Mouse (Mus musculus): ENCODE results near the gene Nfyc. TPM values are rescaled to one million over a fixed set of nuclear protein-coding genes. Genes with fewer than 3 reads are reported as not detected.
A peak's percentile ranks its signal among the peaks of the same experiment; 100 is the strongest.

Nfyc gene
- polyA plus RNA-seq, 1 experiment from 2014 or later, result 32.0 TPM

DNA sequence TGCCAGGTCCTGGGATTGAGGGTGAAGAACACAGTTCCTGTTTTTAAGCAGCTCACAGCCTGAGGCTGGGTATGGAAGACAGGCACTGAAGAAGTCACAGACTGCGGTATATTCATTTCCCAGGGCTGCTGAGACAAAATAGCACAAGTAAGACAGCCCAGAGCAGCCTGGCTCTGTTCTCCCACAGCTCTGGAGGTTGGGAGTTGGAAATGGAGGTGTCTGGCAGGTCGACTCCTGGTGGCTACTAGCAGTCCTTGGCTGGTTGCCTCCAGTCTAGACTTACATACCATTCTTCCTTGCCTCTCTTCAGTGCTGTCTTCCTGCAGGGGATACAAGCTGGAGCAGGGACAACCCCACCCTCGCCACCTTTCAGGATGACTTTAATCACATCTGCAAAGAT, 37.6 kb upstream of the Nfyc start:
- no peak for ATAC-seq
- Histone ChIP-seq H3K4me3 (ENCODE audit: low read depth, low read length) (no peak overlapping the region), H3K4me2 (ENCODE audit: low read depth, low read length) (no peak overlapping the region), H3K4me1 (ENCODE audit: insufficient read depth) (no peaks in the 10 kb centered on the region), H3K9ac (replicated peaks) (no peak overlapping the region), H3K27ac (ENCODE audit: low read depth) (no peak overlapping the region), H3K9me3 (ENCODE audit: low read length) (no peaks in the 10 kb centered on the region), H3K27me3 (ENCODE audit: insufficient read depth, low read length) (no peaks in the 10 kb centered on the region), H3K36me3 (replicated peaks; ENCODE audit: insufficient read depth, low read length) (no peaks in the 10 kb centered on the region)
- DNase-seq, result no peak
- 49% methylated on average over 3 of the region's 3 CpGs for WGBS (ENCODE audit: insufficient replicate concordance)
- TF ChIP-seq EP300 (IDR thresholded peaks at IDR 0.05; ENCODE audit: low read depth) (no peak), CTCF (IDR thresholded peaks at IDR 0.05; ENCODE audit: low read depth) (no peak)

DNA sequence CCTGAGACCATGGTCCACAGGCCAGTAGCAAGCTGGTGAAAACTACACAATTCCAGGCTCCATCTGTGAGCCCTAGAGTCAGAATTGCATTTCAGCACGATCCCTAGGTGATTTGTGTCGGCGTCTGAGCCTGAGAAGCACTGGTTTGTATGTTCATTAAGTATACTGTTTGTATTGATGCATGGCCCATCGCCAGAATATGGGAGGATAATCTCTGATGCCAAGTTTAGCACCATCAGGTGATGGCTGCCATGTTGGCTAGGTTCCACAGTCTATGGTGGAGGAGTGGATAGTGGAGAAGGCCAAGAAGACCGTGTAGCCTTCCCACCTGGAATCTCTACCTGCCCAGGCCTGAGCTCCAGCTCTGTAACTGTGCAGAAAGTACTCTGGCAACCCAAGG, 36.9 kb upstream of the Nfyc start:
- Histone ChIP-seq H3K4me2 (ENCODE audit: low read depth, low read length) (no peak overlapping the region), H3K9ac (replicated peaks) (no peak overlapping the region), H3K27me3 (ENCODE audit: insufficient read depth, low read length) (no peaks in the 10 kb centered on the region), H3K27ac (ENCODE audit: low read depth) (no peak overlapping the region), H3K36me3 (replicated peaks; ENCODE audit: insufficient read depth, low read length) (no peaks in the 10 kb centered on the region), H3K4me1 (ENCODE audit: insufficient read depth) (no peaks in the 10 kb centered on the region), H3K4me3 (ENCODE audit: low read depth, low read length) (no peak overlapping the region), H3K9me3 (ENCODE audit: low read length) (no peaks in the 10 kb centered on the region)
- no peak for DNase-seq
- ATAC-seq, result no peak
- 69% methylated on average over 5 of the region's 5 CpGs for WGBS (ENCODE audit: insufficient replicate concordance)
- TF ChIP-seq CTCF (IDR thresholded peaks at IDR 0.05; ENCODE audit: low read depth) (no peak), EP300 (IDR thresholded peaks at IDR 0.05; ENCODE audit: low read depth) (no peak)

DNA sequence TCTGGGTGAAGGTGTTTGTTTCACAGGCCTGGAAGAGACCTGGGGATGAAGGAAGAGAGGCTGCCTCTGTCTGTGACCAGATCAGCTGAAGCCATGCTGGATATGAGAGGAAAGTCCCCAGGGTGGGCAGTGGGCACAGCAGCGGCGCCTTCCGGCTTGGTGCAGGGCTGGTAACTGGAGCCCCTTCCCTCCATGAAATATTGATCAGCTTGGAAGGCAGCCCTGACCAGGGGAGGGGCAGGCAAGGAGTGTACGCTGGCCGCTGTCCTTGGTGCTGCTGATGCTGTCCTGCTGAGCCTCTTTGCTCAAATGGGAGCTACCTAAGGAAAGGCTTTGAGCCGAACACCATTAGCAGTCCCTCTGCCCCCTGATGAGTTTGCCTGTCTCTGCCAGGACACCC, 34.8 kb upstream of the Nfyc start:
- WGBS (ENCODE audit: insufficient replicate concordance), result 9% methylated on average over 6 of the region's 6 CpGs
- Histone ChIP-seq H3K4me2 (ENCODE audit: low read depth, low read length) (no peak overlapping the region), H3K27ac (ENCODE audit: low read depth) (no peak overlapping the region), H3K9ac (replicated peaks) (no peak overlapping the region), H3K4me1 (ENCODE audit: insufficient read depth) (no peaks in the 10 kb centered on the region), H3K9me3 (ENCODE audit: low read length) (no peaks in the 10 kb centered on the region), H3K27me3 (ENCODE audit: insufficient read depth, low read length) (no peaks in the 10 kb centered on the region), H3K4me3 (ENCODE audit: low read depth, low read length) (no peak overlapping the region), H3K36me3 (replicated peaks; ENCODE audit: insufficient read depth, low read length) (no peaks in the 10 kb centered on the region)
- DNase-seq, result peak; percentile 66
- TF ChIP-seq CTCF (IDR thresholded peaks at IDR 0.05; ENCODE audit: low read depth) (no peak), EP300 (IDR thresholded peaks at IDR 0.05; ENCODE audit: low read depth) (no peak)
- 0 out of 2 replicates have a peak, but pooled peaks have one; percentile 29 for ATAC-seq

DNA sequence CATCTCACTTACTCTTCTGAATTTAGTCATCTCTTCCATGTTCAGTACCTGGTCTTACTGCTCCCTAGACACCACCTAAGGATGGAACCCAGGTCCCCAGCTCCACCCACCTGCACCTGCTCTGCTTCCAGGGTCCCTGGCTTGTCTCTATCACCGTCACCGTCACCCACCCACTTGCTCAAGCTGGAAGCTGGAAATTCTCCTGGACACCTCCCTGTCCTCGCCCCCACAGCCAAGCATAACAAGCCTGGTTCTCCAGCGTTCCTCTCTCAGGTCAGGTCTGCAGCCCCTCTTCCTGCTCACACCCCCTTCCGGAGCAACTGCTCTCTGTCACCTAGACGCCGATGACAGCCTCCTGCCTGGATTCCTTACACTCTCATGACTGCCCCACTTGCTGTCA, 28.5 kb upstream of the Nfyc start:
- DNase-seq (no peak), ATAC-seq (no peak)
- Histone ChIP-seq H3K9me3 (ENCODE audit: low read length) (no peaks in the 10 kb centered on the region), H3K4me1 (ENCODE audit: insufficient read depth) (no peaks in the 10 kb centered on the region), H3K27me3 (ENCODE audit: insufficient read depth, low read length) (peaks cover 27% of the 10 kb centered on the region), H3K27ac (ENCODE audit: low read depth) (no peak overlapping the region), H3K4me3 (ENCODE audit: low read depth, low read length) (no peak overlapping the region), H3K9ac (replicated peaks) (no peak overlapping the region), H3K36me3 (replicated peaks; ENCODE audit: insufficient read depth, low read length) (no peaks in the 10 kb centered on the region), H3K4me2 (ENCODE audit: low read depth, low read length) (no peak overlapping the region)
- WGBS (ENCODE audit: insufficient replicate concordance), result 57% methylated on average over 7 of the region's 7 CpGs
- TF ChIP-seq CTCF (IDR thresholded peaks at IDR 0.05; ENCODE audit: low read depth), result no peak
- no peak for TF ChIP-seq EP300 (IDR thresholded peaks at IDR 0.05; ENCODE audit: low read depth)

- Histone ChIP-seq H3K9ac (replicated peaks) (no peak overlapping the region), H3K27me3 (ENCODE audit: insufficient read depth, low read length) (peaks cover 38% of the 10 kb centered on the region), H3K4me3 (ENCODE audit: low read depth, low read length) (no peak overlapping the region), H3K27ac (ENCODE audit: low read depth) (no peak overlapping the region), H3K4me1 (ENCODE audit: insufficient read depth) (no peaks in the 10 kb centered on the region), H3K9me3 (ENCODE audit: low read length) (no peaks in the 10 kb centered on the region), H3K4me2 (ENCODE audit: low read depth, low read length) (no peak overlapping the region), H3K36me3 (replicated peaks; ENCODE audit: insufficient read depth, low read length) (no peaks in the 10 kb centered on the region)
- DNase-seq (no peak), ATAC-seq (no peak)
- WGBS (ENCODE audit: insufficient replicate concordance), result 52% methylated on average over 5 of the region's 5 CpGs
- TF ChIP-seq CTCF (IDR thresholded peaks at IDR 0.05; ENCODE audit: low read depth), result no peak
- TF ChIP-seq EP300 (IDR thresholded peaks at IDR 0.05; ENCODE audit: low read depth), result no peak
Measured at GRCm38 (mm10) chr4:120856376-120856775, 25.0 kb upstream of the Nfyc start.

DNA sequence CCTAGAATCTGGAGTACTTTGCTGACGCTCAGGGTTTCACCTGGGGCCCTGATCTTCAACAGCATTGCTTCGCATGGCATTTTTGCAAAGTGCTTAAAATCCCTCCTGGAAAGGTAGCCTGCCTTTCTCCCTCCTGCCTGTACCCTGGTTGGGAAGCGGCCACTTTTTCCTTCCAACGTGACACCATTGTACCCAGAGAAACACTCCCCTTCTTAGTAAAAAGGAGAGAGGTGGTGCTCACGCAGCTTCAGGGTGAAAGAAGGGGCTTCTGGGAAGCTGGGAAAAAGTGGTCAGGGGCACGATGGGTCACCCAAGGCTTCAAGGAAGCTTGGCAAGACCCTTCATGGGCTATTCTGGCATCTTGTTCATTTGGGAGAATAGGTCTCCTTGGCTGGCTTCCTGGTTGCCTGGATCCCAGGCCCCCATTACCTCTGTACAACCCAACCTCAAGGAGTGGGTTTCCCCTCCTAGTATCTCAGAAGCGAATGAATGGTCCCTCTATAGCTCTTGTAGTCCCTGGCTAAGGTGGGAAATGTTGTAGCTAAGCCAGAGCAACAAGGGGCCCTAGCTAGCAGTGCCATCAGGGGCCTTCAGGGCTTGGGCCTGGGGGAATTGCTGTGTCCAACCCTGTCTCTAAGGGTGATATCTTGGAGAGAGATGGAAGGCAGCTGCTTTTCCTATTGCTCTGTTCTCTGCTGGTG, 24.1 kb upstream of the Nfyc start:
- TF ChIP-seq EP300 (IDR thresholded peaks at IDR 0.05; ENCODE audit: low read depth) (no peak), CTCF (IDR thresholded peaks at IDR 0.05; ENCODE audit: low read depth) (no peak)
- peak overlapping the region; percentile 50 for H3K4me3 ChIP-seq (ENCODE audit: low read depth, low read length)
- no peak overlapping the region for H3K9ac ChIP-seq (replicated peaks)
- H3K9me3 ChIP-seq (ENCODE audit: low read length), result no peaks in the 10 kb centered on the region
- H3K27me3 ChIP-seq (ENCODE audit: insufficient read depth, low read length), result peaks cover 38% of the 10 kb centered on the region
- WGBS (ENCODE audit: insufficient replicate concordance), result 34% methylated on average over 7 of the region's 7 CpGs
- no peaks in the 10 kb centered on the region for H3K4me1 ChIP-seq (ENCODE audit: insufficient read depth)
- H3K36me3 ChIP-seq (replicated peaks; ENCODE audit: insufficient read depth, low read length), result no peaks in the 10 kb centered on the region
- ATAC-seq (no peak), DNase-seq (no peak)
- peak overlapping the region; percentile 84 for H3K4me2 ChIP-seq (ENCODE audit: low read depth, low read length)
- no peak overlapping the region for H3K27ac ChIP-seq (ENCODE audit: low read depth)
